Mouse (Mus musculus) adrenal gland, postnatal 14 days (tissue): ENCODE data around the gene Pcdh7. TPM values are rescaled to one million over a fixed set of nuclear protein-coding genes. Genes with fewer than 3 reads are reported as not detected.
"Not testable (repeated sequence)": the region's sequence is repeated elsewhere in the genome, so short reads cannot be mapped to it uniquely, and the experiment has no call there.

Source experiments
- DNase-seq: peaks from one replicate; pipeline ENCODE4 v3.0.0; 2021; ENCODE audit warnings: mixed read lengths
- long read RNA-seq, 2 experiments: library from polyadenylated mRNA; stranded (forward); transcript quantifications; one replicate each; pipeline ENCODE4 v2.0.0; 2021
- total RNA-seq: library from RNA; stranded (reverse); gene quantifications from 2 replicates; pipeline ENCODE4 v1.2.3, GENCODE M21; 2021

Pcdh7 gene
- 4.6 and 7.6 TPM in 2 replicates for total RNA-seq
- long read RNA-seq, experiment 1, full-length matches to known transcripts, result 1 of 2 reads
- long read RNA-seq, experiment 1, partial matches to known transcripts, result 0 of 2 reads
- long read RNA-seq, experiment 1, other reads (novel, unspliced or antisense), result 1 of 2 reads
- long read RNA-seq, experiment 2, result 0 reads

GRCm38 (mm10) chr5:57717906-57718875 is at the start of gene Pcdh7:
Pcdh7 (plus strand) TSS chr5:57717967.
- peak; percentile 24 for DNase-seq

- DNase-seq, result not testable (repeated sequence)
Measured at GRCm38 (mm10) chr5:57676970-57677369, 40.8 kb upstream of the Pcdh7 start.

GRCm38 (mm10) chr5:57708396-57708795 is 9.4 kb upstream of the Pcdh7 start:
- DNase-seq, result no peak

GRCm38 (mm10) chr5:57713980-57714379 is 3.8 kb upstream of the Pcdh7 start:
- DNase-seq, result peak; percentile 12

GRCm38 (mm10) chr5:57714621-57715523 is 2.9 kb upstream of the Pcdh7 start:
- peak; percentile 53 for DNase-seq

- peak; percentile 64 for DNase-seq
Measured at GRCm38 (mm10) chr5:57715524-57716400, 2.0 kb upstream of the Pcdh7 start.

GRCm38 (mm10) chr5:57716421-57717237 is 1.1 kb upstream of the Pcdh7 start:
- peak; percentile 9 for DNase-seq

GRCm38 (mm10) chr5:57717238-57717905 is 395 bp upstream of the Pcdh7 start:
- peak; percentile 62 for DNase-seq

GRCm38 (mm10) chr5:57718876-57719593 is 1.3 kb downstream of the Pcdh7 start:
- peak; percentile 21 for DNase-seq

GRCm38 (mm10) chr5:57719594-57720185 is 1.9 kb downstream of the Pcdh7 start:
- peak; percentile 65 for DNase-seq

- DNase-seq, result no peak
Measured at GRCm38 (mm10) chr5:57720206-57720880, 2.6 kb downstream of the Pcdh7 start.

GRCm38 (mm10) chr5:57721148-57721712 is 3.5 kb downstream of the Pcdh7 start:
- DNase-seq, result no peak

GRCm38 (mm10) chr5:57721927-57722326 is 4.2 kb downstream of the Pcdh7 start:
- no peak for DNase-seq

GRCm38 (mm10) chr5:57733451-57733850 is 15.7 kb downstream of the Pcdh7 start:
- DNase-seq, result no peak

- no peak for DNase-seq
Measured at GRCm38 (mm10) chr5:57735723-57736122, 18.0 kb downstream of the Pcdh7 start.

GRCm38 (mm10) chr5:57742924-57743323 is 25.2 kb downstream of the Pcdh7 start:
- no peak for DNase-seq

GRCm38 (mm10) chr5:57743956-57744661 is 26.3 kb downstream of the Pcdh7 start:
- DNase-seq, result no peak
